Mouse (Mus musculus): Measurements from ENCODE around the gene Tln1.
"Not testable (repeated sequence)": the region's sequence is repeated elsewhere in the genome, so short reads cannot be mapped to it uniquely, and the experiment has no call there.

Gene Tln1

GRCm38 (mm10) chr4:43561997-43562768 lies at the start of gene Tln1, which contains the start of gene Creb3:
Tln1 (minus strand) TSS chr4:43562691.
Creb3 (plus strand) TSS chr4:43562332.
- peak; percentile 94 for DNase-seq (ENCODE audit: extremely low spot score, low spot score)

GRCm38 (mm10) chr4:43604751-43605685 lies 42.5 kb upstream of the Tln1 start:
- no peak for DNase-seq (ENCODE audit: extremely low spot score, low spot score)

GRCm38 (mm10) chr4:43604099-43604498 lies 41.6 kb upstream of the Tln1 start:
- no peak for DNase-seq (ENCODE audit: extremely low spot score, low spot score)

GRCm38 (mm10) chr4:43600195-43600934 lies 37.9 kb upstream of the Tln1 start:
- no peak for DNase-seq (ENCODE audit: extremely low spot score, low spot score)

GRCm38 (mm10) chr4:43598650-43599380 lies 36.3 kb upstream of the Tln1 start:
- DNase-seq (ENCODE audit: extremely low spot score, low spot score) = no peak

- DNase-seq (ENCODE audit: extremely low spot score, low spot score) = no peak
Observed at GRCm38 (mm10) chr4:43598200-43598599, 35.7 kb upstream of the Tln1 start.

- not testable (repeated sequence) for DNase-seq (ENCODE audit: extremely low spot score, low spot score)
Observed at GRCm38 (mm10) chr4:43596597-43596996, 34.1 kb upstream of the Tln1 start.

GRCm38 (mm10) chr4:43593453-43593852 lies 31.0 kb upstream of the Tln1 start:
- no peak for DNase-seq (ENCODE audit: extremely low spot score, low spot score)

- DNase-seq (ENCODE audit: extremely low spot score, low spot score) = no peak
Observed at GRCm38 (mm10) chr4:43591961-43592360, 29.5 kb upstream of the Tln1 start.

- DNase-seq (ENCODE audit: extremely low spot score, low spot score) = no peak
Observed at GRCm38 (mm10) chr4:43591543-43591942, 29.1 kb upstream of the Tln1 start.

GRCm38 (mm10) chr4:43587681-43588080 lies 25.2 kb upstream of the Tln1 start:
- DNase-seq (ENCODE audit: extremely low spot score, low spot score) = no peak

- DNase-seq (ENCODE audit: extremely low spot score, low spot score) = no peak
Observed at GRCm38 (mm10) chr4:43586411-43586810, 23.9 kb upstream of the Tln1 start.

- DNase-seq (ENCODE audit: extremely low spot score, low spot score) = no peak
Observed at GRCm38 (mm10) chr4:43585682-43586081, 23.2 kb upstream of the Tln1 start.

- no peak for DNase-seq (ENCODE audit: extremely low spot score, low spot score)
Observed at GRCm38 (mm10) chr4:43584444-43585416, 22.2 kb upstream of the Tln1 start, which contains the start of gene Msmp. Msmp (minus strand) TSS chr4:43584494.

GRCm38 (mm10) chr4:43583421-43583820 lies 20.9 kb upstream of the Tln1 start:
- DNase-seq (ENCODE audit: extremely low spot score, low spot score) = no peak

GRCm38 (mm10) chr4:43582241-43582640 lies 19.8 kb upstream of the Tln1 start:
- no peak for DNase-seq (ENCODE audit: extremely low spot score, low spot score)

- no peak for DNase-seq (ENCODE audit: extremely low spot score, low spot score)
Observed at GRCm38 (mm10) chr4:43581381-43581780, 18.9 kb upstream of the Tln1 start.

- DNase-seq (ENCODE audit: extremely low spot score, low spot score) = no peak
Observed at GRCm38 (mm10) chr4:43580721-43581120, 18.2 kb upstream of the Tln1 start.

GRCm38 (mm10) chr4:43579731-43580130 lies 17.2 kb upstream of the Tln1 start:
- no peak for DNase-seq (ENCODE audit: extremely low spot score, low spot score)

- no peak for DNase-seq (ENCODE audit: extremely low spot score, low spot score)
Observed at GRCm38 (mm10) chr4:43579256-43579655, 16.8 kb upstream of the Tln1 start.
